Mouse (Mus musculus) CH12F3 (cell line): ENCODE measurements around the gene Gabrr3.
"Not testable (repeated sequence)": the region's sequence is repeated elsewhere in the genome, so short reads cannot be mapped to it uniquely, and the experiment has no call there.

ENCODE experiments used
- in situ Hi-C: fragments of 300-500 bp; cut with MboI; formaldehyde crosslinking; loops from 2 replicates; pipeline ENCODE4 v1.14.3; 2020; ENCODE audit warnings: low sequenced_read_pairs

Gene Gabrr3

DNA sequence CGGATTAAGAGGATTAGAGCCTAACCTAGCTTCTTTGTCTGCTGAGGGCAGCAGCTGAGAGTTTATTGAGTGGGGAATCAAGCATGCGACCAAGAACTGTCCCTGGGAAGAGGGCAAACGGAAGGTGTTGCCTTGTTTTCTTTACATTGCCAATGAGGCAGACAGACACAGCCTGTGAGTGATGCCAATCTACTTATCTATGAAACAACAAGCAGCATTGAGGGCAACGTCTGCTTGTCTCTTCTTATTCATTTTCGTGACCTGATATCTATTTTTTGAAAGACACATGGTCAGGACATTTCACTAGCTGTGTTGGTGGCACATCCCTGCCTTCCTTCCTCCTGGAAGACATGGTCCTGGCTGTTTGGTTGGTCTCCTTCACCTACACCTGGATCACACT is at the start of gene Gabrr3:
Gene Gabrr3, plus strand, starts transcription at position 301 of the 400 bp plus-strand sequence.
- in situ Hi-C loops: loop anchor here (25.0 kb wide), 1 partner anchor 970 kb away; no protein-coding TSS in a partner anchor

DNA sequence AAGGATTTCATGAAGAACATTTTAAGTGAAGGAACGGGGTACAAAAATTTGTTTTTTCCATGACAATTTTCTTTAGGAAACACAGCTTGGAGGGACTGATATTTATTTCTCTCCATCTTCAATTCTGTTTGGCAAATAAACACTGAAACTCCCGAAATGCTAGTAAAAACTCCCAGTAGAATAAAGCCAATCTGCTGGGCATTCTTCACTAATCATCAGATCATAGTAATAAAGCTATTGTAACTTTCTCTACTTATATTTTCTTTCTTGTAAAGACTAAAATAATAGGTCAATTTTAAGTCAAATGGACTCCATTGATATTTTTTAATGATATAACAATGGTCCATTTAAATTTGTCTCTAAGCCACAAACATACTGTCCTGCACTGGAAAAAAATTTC is 43.2 kb upstream of the Gabrr3 start, which contains the start of gene Olfr209:
Gene Olfr209, minus strand, starts transcription at position 101 of the 400 bp plus-strand sequence.
- in situ Hi-C loops: no loop called here

- in situ Hi-C loops: no loop called here
Observed at GRCm38 (mm10) chr16:59393300-59393699, 13.8 kb upstream of the Gabrr3 start.

DNA sequence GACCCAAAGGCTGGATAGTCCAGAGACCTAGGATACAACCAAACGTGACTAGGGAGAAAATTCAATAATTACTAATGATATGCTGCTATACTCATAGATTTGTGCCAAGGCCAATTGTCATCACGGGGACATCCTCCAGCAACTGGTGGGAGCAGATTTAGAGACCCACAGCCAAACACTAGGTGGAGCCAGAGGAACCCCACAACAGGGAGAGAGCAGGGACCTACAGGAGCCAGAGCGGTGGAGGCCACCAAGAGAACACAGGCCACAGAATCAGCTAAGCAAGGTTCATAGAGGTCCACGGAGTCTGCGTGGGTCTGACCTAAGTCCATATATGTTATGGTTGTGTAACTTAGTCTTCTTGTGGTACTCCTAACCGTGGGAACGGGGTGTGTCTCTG is 6.0 kb upstream of the Gabrr3 start:
- in situ Hi-C loops: loop anchor here (25.0 kb wide), 1 partner anchor 964 kb away; no protein-coding TSS in a partner anchor

DNA sequence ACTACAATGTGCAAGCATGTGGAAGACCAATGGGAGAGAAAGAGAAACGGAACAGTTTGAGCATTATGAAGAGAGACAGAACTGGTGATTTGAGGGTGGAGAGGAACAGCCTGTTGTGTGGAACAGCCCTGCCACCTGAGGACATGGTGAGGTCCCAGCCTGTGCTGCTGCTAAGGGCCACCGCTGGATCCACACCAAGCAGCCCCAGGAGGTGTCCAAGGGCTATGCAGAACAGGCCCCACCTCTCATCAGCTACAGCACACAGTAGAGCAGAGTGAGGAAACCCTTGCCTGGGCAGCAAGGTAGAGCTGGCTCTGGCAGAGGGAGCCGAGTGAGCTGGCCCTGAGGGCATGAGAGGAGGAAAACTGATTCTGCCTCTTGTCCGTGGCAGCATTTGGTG is 5.1 kb upstream of the Gabrr3 start:
- in situ Hi-C loops: loop anchor here (25.0 kb wide), 1 partner anchor 965 kb away; no protein-coding TSS in a partner anchor

GRCm38 (mm10) chr16:59403684-59404083 is 3.4 kb upstream of the Gabrr3 start:
- in situ Hi-C loops: loop anchor here (25.0 kb wide), 1 partner anchor 966 kb away; no protein-coding TSS in a partner anchor

DNA sequence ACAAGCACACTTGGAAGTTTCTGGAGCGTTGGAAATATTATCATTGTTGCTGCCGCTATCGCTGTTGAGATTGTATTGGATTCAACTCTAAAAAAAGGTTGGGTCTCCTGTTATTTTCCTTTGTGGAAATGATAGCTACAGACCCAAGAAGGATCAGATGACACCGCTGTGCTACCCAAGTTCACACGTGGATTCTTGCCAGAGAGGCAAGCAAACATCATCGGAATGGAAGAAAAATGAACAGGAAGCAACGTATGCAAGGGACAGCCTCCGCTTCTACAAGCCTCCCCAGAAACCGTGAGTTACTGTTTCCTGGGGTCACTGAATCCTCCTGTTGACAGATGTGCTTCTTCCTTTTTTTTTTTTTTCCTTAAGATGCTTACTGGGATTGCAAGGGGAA is 2.3 kb upstream of the Gabrr3 start:
- in situ Hi-C loops: loop anchor here (25.0 kb wide), 1 partner anchor 967 kb away; no protein-coding TSS in a partner anchor

DNA sequence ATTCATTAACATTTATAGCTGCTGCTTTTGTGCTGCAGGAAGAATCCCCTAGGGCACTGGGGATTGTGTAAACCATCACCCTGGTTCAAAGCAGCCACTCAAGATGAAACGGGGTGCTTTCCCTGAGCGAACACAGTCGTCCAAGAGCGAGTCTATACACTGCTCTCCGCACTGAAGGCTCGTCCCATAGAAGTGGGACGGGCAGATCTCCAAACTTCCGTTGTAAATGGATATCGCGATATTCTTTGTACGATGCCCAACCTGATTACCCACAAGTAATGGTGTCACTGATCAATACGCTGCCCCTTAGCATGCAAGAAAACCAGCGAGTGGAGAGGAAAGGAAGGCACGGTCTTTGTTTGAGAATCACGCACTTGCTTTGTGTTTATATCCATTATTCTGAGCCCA is 2.2 kb downstream of the Gabrr3 start:
- in situ Hi-C loops: loop anchor here (25.0 kb wide), 1 partner anchor 972 kb away; no protein-coding TSS in a partner anchor

DNA sequence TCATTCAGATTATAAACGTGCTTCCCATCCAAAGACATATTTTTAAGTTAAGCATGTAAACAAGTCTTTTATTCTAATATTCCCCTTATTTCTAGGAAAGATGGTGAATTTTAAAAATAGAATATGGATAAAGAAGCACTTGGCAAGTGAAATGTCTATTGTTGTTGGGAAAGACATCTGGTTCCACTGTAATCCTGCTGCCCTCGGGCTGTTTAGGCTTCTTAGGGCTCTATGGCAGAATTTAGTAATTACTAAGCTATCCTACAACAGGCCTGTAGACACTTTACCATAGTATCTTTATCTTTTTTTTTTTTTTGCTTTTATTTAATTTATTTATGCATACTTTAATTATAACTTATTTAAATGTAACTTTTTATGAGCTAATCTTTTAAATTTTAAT is 2.7 kb downstream of the Gabrr3 start:
- in situ Hi-C loops: loop anchor here (25.0 kb wide), 1 partner anchor 972 kb away; no protein-coding TSS in a partner anchor

- in situ Hi-C loops: loop anchor here (25.0 kb wide), 1 partner anchor 976 kb away; no protein-coding TSS in a partner anchor
Observed at GRCm38 (mm10) chr16:59413475-59413874, 6.3 kb downstream of the Gabrr3 start.

DNA sequence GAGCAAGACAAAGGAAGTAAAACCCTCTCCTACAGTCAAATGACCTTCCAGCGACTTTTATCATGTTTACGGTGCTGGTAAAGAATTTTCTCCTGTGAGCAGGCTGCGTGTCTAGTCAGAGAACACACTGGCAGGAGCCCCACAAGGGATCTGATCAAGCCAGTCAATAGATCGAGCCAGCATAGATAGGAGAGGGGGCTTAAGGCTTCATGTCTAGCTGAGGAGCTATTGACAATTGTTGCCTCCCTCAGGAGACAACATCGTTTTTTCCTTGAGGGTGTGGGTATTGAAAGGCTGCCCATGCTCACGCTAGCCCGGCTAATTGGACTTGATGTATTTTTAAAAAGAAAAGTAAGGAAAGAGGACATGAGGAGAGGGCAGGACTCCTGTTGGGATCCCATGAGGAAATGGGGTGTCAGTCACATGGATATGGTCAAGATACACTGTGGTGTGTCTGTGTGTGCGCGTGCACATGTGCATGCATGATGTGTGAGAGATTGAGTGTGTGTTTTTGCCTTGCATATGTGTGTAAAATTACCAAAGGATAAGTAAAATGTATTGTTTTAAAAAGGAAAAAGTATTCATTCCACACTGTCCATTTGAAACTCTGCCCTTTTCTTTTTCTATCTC is 13.2 kb downstream of the Gabrr3 start:
- in situ Hi-C loops: loop anchor here (10.0 to 25.0 kb wide), 2 partner anchors 194 to 983 kb away; no protein-coding TSS in a partner anchor

GRCm38 (mm10) chr16:59420867-59421251 is 13.7 kb downstream of the Gabrr3 start:
- in situ Hi-C loops: loop anchor here (10.0 to 25.0 kb wide), 2 partner anchors 194 to 984 kb away; no protein-coding TSS in a partner anchor

GRCm38 (mm10) chr16:59421571-59422345 is 14.6 kb downstream of the Gabrr3 start:
- in situ Hi-C loops: loop anchor here (10.0 to 25.0 kb wide), 2 partner anchors 193 to 984 kb away; no protein-coding TSS in a partner anchor

DNA sequence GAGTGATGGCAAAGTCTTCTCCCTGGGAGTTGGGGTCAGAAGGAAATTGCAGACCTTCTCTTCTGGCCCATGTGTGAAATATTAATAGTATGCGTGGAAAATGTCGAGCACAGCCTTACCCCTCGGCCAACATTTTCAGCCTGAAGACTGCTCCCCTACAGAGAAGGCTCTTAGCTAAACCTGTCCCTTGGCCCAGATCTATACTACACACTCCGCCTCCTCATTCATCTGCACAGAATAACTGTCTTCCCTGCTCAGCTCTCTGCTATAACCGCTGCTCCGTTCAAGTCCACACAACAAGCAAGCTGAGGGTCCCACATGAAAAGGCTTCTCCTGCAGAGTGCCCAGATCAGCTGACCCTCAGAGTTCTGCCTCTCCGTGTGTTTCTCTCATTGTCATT is 20.8 kb downstream of the Gabrr3 start:
- in situ Hi-C loops: loop anchor here (10.0 kb wide), 1 partner anchor 187 kb away; no protein-coding TSS in a partner anchor

GRCm38 (mm10) chr16:59433181-59433580 is 26.0 kb downstream of the Gabrr3 start:
- in situ Hi-C loops: no loop called here

DNA sequence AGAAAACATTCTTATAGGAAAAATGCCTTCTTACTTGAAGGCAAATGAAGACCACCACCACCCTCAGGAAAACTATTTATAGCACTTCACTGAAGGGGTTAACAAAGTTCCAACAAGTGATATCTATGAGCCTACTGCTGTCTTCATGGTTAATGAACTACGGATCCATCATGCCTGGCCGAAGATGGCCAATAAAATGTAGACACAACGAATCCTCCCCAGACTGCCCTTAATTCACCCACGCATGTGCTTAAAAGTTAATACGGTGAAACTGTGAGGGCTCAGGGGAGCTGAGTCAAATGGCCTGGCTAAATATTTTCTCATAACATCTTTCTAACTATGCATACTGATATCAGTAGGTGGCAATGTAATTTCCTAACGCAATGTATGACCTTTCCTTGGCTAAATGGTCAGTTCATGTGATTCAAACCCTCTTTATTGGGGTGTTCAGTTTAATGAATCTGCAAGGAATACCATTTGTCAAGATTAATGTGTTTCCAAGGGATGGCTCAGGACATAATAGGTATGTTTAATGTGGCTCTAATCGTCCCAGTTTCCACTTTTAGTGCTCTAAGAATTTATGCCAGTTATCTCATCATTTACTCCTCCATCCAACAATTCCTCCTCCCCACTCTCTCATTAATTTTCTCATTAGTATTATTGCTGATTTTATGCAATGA is 37.9 kb downstream of the Gabrr3 start:
- in situ Hi-C loops: no loop called here

GRCm38 (mm10) chr16:59448181-59448580 is 41.0 kb downstream of the Gabrr3 start:
- in situ Hi-C loops: no loop called here

DNA sequence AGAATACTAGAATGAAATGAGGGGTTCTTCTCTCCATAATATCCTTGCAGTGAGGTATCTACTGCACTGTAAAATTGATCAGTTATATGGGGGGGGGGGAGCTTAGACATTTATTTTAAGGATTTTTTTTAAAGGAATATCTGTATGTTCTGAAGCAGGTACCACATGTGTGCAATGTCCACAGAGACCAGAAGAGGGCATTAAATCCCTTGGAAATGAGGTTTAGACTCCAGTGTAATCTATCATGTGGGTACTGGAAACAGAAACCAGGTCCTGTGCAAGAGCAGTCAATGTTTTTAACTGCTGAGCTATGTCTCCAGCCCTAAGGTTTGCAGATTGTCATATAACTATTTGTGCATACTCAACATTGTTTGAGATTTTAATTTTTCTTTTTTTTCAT is 42.0 kb downstream of the Gabrr3 start:
- in situ Hi-C loops: no loop called here

GRCm38 (mm10) chr16:59451813-59452212 is 44.7 kb downstream of the Gabrr3 start:
- in situ Hi-C loops: no loop called here

DNA sequence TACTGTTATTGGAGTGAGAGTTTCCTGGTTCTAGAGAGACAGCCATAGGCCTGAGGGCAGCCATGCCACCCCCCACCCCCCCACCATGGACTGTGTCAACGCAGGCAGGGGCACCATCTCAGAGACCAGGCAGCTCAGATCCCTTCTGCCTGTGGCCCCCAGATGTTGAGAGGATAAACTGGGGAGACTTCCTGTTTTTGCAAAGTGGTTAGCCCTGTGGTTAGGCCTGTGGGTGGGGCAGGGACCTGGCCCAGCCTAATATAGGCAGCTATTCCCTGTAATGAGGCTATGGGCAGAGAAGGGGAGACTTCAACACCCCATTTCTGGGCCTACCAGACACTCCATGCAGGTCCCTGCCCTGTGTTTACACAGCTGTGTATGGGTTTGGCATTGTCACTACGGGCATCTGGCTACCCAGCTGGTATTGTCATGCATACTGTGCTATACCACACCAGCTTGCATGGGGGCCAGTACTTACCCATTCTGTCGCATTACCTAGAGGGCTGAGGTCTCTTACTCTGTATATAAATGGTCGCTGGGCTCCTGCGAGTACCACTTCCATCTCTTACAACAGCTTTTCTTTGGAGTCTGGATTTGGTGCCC is 52.2 kb downstream of the Gabrr3 start:
- in situ Hi-C loops: not testable (repeated sequence)
